Mouse (Mus musculus) adrenal gland, postnatal 10 days (tissue): ENCODE data around the gene Fam107b. TPM values are rescaled to one million over a fixed set of nuclear protein-coding genes. Genes with fewer than 3 reads are reported as not detected.
"Not testable (repeated sequence)": the region's sequence is repeated elsewhere in the genome, so short reads cannot be mapped to it uniquely, and the experiment has no call there.

Experiments
- DNase-seq: peaks from one replicate; pipeline ENCODE4 v3.0.0; 2021; ENCODE audit warnings: mixed read lengths
- total RNA-seq, 2 experiments: library from RNA; stranded (reverse); gene quantifications; 2 replicates each; pipeline ENCODE4 v1.2.3; 2021

Fam107b gene
- total RNA-seq, 2 experiments from 2014 or later = 22.9 to 36.9 TPM

GRCm38 (mm10) chr2:3658900-3659299 lies 88.6 kb downstream of the Fam107b start:
- no peak for DNase-seq

DNA sequence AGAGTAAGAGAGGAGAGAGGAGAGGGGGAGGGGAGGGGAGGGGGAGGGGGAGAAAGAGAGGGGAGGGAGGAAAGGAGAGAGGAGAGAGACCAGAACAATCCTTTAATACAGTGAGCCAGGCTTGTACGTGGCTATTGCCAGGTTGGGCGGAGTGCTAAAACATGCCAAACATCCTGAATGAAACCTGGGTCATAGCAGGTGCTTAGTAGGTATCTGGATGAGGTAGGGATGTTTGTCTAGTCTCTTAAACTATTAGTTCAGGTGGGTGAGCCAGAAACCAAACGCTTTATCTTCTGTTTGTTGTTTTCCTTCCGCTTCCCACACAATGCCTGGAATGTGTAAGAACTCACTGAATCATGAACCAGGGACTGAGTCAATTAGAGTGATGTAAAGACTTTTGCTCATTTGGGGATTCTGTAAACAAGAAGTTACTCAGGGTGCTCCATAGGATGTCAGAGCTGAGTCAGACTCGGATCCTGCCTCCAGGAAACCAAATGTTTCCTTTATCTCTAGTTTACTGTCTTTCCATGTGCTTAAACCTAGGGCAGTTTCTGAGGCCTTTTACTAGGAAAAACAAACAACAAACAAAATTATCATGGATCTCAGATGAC lies 89.1 kb downstream of the Fam107b start:
- no peak for DNase-seq

DNA sequence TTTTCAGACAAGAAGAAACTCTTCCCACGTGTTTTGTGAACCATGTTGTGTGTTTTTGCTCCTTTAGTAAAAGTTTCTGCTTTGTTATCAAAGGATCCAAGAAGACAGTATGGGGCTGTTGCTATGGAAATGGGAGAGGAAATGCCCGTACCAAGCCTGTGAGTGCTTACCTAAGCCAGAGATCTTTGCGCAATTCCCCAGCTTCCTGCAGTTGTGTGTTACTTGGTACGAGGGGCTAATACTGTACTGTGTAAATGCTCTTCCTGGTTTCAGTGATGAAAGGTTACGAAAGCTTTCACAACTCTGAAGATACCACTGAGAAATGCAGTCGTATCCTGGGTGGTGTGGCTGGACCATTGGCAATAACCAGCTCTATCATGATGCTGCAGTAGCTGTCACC lies 93.8 kb downstream of the Fam107b start:
- DNase-seq = no peak

DNA sequence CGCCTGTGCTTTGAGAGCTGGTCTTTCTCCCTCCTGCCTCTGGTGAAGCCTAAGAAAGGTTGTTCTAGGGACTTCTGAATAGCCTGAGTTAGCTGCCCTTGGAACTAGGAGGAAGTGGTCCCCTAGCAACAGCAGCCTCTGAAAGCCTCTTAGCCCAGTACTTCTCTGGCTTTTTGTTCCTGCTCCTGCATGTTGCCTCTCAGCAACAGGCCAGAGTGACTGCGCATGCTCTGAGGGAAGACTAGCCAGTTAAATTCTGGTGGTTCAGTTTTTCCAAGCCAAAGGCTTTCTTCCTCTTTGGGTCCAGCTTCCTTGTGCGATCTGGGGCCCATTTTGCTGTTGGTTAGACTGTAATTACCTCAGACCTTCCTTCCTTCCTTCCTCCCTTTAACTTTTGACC lies 98.4 kb downstream of the Fam107b start:
- DNase-seq = no peak

- DNase-seq = no peak
Observed at GRCm38 (mm10) chr2:3669646-3670045, 99.4 kb downstream of the Fam107b start.

DNA sequence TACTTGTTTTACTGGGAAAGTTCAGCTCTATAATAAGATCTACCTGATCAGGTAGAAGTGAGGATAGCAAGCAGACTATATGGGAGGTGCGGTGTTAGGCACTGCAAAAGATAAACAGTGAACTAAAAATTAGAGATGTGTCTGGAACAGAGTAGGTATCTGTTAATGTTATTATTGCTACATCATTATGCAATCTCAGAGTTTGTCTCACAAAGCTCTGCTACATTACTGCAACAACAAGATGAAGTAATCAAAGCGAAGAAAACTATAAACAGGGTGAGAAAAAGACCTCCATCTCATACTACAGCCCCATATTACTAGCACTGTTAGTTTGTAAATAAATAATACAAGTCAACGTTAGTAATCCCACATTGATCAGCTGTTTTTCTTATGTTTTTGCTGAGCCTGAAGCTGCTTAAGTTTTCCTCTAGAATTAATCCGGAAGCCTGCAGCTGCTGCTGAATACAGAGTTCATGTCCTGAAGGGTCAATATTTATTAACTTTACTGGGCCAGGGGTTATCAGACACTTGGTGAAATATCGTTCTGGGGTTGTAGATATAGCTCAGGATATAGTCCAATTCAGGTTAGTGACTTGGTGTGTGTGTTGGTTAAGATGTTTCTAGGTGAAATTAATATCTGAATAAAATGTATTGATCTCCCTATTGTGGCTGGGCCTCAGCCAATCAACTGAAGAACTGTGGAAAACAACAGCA lies 102.5 kb downstream of the Fam107b start:
- no peak for DNase-seq

- DNase-seq = no peak
Observed at GRCm38 (mm10) chr2:3675481-3675880, 105.2 kb downstream of the Fam107b start.

DNA sequence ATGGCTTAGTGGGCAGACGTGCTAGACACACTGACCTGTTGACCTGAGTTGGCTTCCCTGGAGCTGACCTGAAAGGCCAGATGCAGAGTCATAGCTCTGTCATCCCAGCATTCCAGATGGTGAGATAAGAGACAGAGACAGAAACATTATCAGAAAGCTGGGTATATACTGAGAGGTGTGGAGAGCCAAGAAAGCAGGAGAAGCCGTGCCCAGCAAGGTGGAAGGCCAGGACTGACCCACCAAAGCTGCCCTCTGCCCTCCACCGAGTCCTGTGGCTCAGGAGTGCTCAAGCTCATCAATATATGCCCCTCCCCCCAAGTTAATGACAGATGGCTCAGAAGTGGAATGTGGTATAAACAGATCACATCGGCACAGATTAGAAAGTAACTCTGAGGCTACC lies 112.4 kb downstream of the Fam107b start:
- DNase-seq = no peak

DNA sequence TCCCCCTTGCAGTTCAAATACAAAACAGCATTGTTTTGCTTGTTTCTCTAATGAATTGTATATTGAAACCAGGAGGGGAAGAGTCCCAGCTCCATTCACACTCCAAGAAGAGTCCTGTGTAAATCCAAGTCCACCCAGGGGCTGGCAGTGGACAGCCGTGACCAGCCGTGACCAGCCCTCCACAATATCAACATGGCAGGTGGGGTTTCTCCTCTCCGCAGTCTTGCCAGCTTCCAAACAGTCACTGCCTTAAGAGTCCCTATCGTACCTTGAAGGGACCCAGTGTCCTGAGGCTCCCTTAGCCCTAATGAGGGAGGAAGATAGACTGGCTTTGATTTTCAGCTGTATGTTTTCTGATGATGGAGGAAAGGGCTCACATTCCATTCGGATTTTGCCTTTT lies 113.1 kb downstream of the Fam107b start:
- no peak for DNase-seq

- peak; percentile 12 for DNase-seq
Observed at GRCm38 (mm10) chr2:3683751-3684229, 113.5 kb downstream of the Fam107b start.

DNA sequence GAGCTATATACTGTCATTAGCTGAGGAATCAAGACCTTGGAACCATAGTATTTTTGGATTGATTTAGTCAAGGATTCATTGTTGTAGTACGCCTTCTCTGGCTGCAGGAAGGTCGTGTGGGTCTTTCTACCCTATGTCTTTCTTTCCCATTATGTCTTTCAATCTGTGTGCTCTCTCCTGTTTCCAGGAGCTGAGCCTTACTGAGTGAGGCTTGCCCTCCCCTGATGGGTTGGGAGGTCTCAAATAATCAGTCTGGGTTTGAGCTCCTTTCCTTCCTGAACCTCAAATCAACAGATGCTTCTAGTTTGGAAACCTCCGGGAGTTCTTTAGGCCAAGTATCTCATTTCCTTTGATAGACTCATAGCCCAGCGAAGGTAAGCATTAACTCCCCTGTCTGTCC lies 119.9 kb downstream of the Fam107b start:
- DNase-seq = no peak

- DNase-seq = no peak
Observed at GRCm38 (mm10) chr2:3692833-3693232, 122.5 kb downstream of the Fam107b start.

DNA sequence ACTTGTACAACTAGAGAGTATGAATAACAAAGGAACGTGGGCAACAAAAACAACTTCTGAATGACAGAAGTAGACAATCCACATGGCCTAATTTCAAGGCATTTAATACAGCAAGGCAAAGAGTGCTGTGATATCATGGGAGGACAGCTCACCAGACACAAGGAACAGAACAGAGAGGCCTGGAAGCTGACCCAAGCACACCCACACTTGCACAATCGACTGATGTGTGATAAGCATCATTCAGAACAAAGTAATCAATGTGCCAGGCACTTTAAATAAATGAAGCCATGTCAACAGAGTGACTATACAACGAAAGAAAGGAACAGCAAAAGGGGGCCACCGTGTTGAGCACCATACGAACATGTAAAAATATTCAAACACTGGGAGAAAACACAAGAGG lies 125.6 kb downstream of the Fam107b start:
- DNase-seq = no peak

GRCm38 (mm10) chr2:3700368-3700767 lies 130.1 kb downstream of the Fam107b start:
- DNase-seq = no peak

DNA sequence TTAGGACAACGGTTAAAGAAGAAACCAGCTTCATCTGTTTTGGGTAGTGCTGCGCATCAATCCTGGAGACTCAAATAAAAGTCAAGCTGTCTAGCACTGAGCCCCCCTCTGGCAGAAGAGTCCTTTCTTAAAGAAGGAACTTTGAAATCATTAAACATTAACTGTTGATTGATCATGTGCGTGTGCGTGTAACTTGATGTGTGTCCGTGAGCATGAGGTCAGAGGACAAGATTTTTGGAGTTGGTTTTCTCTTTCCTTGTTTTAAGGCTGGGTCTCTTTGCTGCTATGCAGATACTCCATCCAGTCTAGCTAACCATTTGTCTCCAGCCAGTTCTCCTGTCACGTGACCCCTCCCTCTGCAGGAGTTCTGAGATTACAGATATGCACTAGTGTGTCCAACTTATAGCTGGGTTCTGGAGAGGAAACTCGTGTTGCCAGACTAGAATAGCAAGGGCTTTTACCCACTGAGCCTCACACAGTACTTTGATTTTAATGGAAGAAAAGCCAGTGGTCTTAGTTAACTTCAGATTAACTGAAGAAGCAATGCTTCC lies 132.4 kb downstream of the Fam107b start:
- no peak for DNase-seq

DNA sequence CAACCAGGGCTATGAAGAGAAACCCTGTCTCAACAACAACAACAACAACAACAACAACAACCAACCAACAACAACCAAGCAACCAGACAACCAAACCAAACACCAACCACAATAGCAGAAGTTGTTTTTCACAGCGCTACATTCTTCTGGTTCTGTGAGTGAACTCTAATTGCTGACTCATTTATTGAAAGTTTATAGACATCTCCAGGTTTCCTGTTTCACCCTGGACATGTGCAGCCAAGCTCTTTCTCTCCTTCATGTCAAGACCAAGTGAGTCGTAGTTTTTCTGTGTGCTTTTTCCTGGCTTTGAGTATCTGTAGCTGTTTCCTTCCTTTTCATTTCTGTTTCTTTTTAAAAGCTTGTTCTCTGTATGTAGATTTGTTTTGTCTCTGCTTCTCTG lies 133.5 kb downstream of the Fam107b start:
- no peak for DNase-seq

DNA sequence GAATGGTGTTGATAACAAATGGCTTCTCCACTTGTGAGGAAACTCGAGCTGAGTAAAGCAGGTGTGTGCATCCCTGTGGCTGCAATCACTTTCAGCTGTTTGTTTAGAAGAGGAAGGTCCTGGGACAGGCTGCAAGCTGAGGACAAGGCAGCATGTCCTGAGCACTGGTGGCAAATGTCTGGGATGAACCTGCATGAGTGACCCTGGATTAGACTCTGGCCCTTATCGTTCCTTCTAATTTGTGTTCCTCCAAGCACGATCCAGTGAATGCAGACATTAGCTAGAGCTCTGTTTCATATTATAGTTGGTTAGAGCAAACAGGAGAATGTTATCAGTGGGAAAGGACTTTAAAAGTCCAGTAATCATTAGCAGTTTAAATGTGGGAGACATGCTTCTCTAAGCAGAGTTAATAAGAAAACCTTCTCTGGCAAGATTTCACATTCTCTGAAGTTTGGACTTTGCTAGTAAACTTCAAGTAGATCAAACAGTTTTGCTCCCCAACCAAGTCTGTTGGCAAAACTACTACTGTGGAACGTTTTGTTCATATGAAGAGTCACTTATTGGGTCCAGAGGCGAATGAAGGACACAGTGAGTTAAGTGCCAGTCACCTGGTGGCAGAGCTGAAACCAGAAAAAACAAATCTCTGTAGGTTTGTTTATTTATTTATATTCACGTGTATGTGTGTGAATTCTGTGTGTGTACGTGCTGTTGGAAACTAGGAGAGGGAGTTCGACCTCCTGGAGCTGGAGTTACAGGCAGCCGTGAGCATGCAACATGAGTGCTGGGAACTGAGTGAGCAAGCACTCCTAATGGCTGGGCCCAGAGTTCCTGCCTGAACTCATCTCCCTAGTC lies 134.2 kb downstream of the Fam107b start:
- DNase-seq = no peak

DNA sequence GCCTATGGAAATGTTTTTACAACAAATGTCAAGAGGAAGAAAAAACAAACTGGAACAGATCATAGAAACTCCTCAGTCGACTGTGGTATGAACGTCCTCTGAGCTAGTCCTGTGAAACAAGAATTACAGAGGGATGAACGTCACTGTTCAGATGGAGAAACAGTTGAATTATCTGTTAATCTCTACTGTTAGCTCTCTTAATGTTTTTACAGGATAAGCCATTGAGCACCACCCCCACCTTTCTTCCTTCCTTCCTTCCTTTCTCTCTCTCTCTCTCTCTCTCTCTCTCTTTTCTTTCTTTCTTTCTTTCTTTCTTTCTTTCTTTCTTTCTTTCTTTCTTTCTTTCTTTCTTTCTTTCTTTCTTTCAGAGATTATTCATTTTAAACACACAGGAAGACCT lies 135.0 kb downstream of the Fam107b start:
- DNase-seq = not testable (repeated sequence)

GRCm38 (mm10) chr2:3707236-3707635 lies 136.9 kb downstream of the Fam107b start:
- no peak for DNase-seq

GRCm38 (mm10) chr2:3708621-3709020 lies 138.3 kb downstream of the Fam107b start:
- no peak for DNase-seq

GRCm38 (mm10) chr2:3709882-3710281 lies 139.6 kb downstream of the Fam107b start:
- no peak for DNase-seq

DNA sequence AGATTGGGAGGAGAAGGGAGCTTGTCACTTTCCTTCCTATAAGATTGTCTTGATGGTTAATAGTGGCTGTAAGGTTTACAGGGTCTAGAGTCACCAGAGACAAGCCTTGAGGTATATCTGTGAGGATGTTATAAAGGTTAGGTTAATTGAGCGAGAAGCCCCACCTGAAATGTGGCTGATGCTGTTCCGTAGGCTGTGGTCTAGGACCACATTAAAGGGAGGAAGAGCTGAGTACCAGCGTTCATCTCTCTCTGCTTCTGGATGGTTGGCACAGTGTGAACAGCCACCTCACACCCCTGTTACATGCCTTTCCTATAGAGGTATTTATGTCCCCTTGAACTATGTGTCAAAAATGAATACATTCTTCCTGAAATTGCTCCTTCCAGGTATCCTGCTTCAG lies 140.2 kb downstream of the Fam107b start:
- DNase-seq = no peak
